Mouse (Mus musculus): ENCODE data around the gene Syce3. TPM values are rescaled to one million over a fixed set of nuclear protein-coding genes. Genes with fewer than 3 reads are reported as not detected.

Syce3 gene
- polyA plus RNA-seq, 1 experiment from 2014 or later, result not detected

DNA sequence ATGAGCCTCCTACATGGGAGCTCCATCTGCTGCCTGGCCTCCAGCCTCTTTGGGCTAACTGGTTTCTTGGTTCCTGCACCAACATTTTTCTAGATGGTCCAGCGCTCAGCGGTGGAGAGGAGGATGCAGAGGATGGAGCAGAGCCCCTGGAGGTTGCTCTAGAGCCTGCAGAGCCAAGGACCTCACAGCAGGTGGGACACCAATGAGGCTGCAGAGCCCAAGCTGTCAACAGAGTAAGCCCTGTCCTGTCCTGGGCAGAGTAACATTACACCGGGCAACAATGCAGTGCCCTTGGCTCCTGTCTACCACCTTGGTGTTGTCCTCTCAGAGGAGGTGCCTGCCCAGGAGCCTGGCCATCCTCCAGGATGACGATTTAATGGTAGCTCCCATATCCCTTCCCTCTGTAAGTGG is 45.2 kb downstream of the Syce3 start:
- H3K4me3 ChIP-seq (ENCODE audit: control insufficient read depth in 1 of 2, insufficient read depth in 1 of 2, low read depth in 1 of 2, low read length in 2 of 2), result no peak overlapping the region
- no peaks in the 10 kb centered on the region for H3K9me3 ChIP-seq (ENCODE audit: control insufficient read depth, low read length)
- no peak for ATAC-seq (ENCODE audit: insufficient number of reproducible peaks, insufficient read depth, low FRiP score, low read depth)
- no peaks in the 10 kb centered on the region for H3K27me3 ChIP-seq (ENCODE audit: control insufficient read depth, insufficient read depth, low read length)
- H3K4me1 ChIP-seq (ENCODE audit: control insufficient read depth in 2 of 2, insufficient read depth in 2 of 2, low read length in 2 of 2), result no peaks in the 10 kb centered on the region
- H3K27ac ChIP-seq (replicated peaks in 1 of 2; ENCODE audit: control insufficient read depth in 1 of 2, insufficient read depth in 1 of 2, low read depth in 2 of 2, low read length in 2 of 2), result no peak overlapping the region
- 88% methylated on average over 4 of the region's 4 CpGs for WGBS
- H3K4me2 ChIP-seq (ENCODE audit: low read length), result no peak overlapping the region
- no peak overlapping the region for H3K9ac ChIP-seq (ENCODE audit: low read length)
- peaks cover 100% of the 10 kb centered on the region for H3K36me3 ChIP-seq (ENCODE audit: control insufficient read depth, insufficient read depth, low read length)

DNA sequence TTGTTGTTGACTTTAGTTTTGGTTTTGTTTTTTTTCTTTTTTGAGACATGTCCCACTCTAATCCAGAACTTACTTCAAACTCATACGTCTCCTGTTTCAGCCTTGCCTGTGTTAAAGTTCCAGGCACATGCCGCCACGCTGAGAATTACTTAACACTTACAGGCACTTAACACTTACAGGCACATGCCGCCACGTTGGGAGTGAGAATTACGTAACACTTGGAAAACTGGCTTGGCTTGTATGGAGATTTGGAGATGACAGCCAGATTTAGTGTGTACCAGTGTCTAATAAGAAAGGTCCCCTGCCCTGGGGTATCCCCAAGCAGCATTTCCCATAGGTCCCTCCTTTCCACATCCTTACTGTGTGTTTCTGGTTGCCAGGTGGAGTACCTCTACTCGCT is 47.3 kb downstream of the Syce3 start:
- 85% methylated on average over 7 of the region's 7 CpGs for WGBS
- Histone ChIP-seq H3K36me3 (ENCODE audit: control insufficient read depth, insufficient read depth, low read length) (peaks cover 83% of the 10 kb centered on the region), H3K27ac (replicated peaks in 1 of 2; ENCODE audit: control insufficient read depth in 1 of 2, insufficient read depth in 1 of 2, low read depth in 2 of 2, low read length in 2 of 2) (no peak overlapping the region), H3K9me3 (ENCODE audit: control insufficient read depth, low read length) (no peaks in the 10 kb centered on the region), H3K4me1 (ENCODE audit: control insufficient read depth in 2 of 2, insufficient read depth in 2 of 2, low read length in 2 of 2) (peaks cover under 1 to 6% of the 10 kb centered on the region in 2 experiments; a peak in 3 of 4 replicates), H3K9ac (ENCODE audit: low read length) (no peak overlapping the region), H3K4me3 (ENCODE audit: control insufficient read depth in 1 of 2, insufficient read depth in 1 of 2, low read depth in 1 of 2, low read length in 2 of 2) (no peak overlapping the region), H3K4me2 (ENCODE audit: low read length) (no peak overlapping the region), H3K27me3 (ENCODE audit: control insufficient read depth, insufficient read depth, low read length) (no peaks in the 10 kb centered on the region)
- ATAC-seq (ENCODE audit: insufficient number of reproducible peaks, insufficient read depth, low FRiP score, low read depth), result no peak

DNA sequence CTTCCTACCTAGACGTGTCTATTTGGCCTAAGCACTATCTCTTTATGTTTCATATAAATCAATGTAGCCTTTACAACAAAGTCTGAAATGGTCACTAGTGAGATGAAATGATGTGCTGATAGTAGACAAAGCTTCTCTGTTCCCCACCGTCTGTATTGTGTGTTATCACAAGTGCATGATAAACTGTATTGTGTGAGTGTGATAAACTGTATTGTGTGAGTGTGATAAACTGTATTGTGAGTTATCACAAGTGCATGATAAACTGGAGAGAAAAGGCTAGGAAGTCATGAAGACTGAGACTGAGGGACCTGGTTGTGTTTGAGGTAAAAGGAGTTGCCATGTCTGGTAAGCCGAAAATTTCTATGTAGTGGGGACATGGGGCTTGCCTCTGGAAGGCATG is 51.5 kb downstream of the Syce3 start:
- H3K9ac ChIP-seq (ENCODE audit: low read length), result no peak overlapping the region
- no peaks in the 10 kb centered on the region for H3K9me3 ChIP-seq (ENCODE audit: control insufficient read depth, low read length)
- H3K36me3 ChIP-seq (ENCODE audit: control insufficient read depth, insufficient read depth, low read length), result peaks cover 47% of the 10 kb centered on the region
- no peak for ATAC-seq (ENCODE audit: insufficient number of reproducible peaks, insufficient read depth, low FRiP score, low read depth)
- H3K4me2 ChIP-seq (ENCODE audit: low read length), result no peak overlapping the region
- H3K27ac ChIP-seq (replicated peaks in 1 of 2; ENCODE audit: control insufficient read depth in 1 of 2, insufficient read depth in 1 of 2, low read depth in 2 of 2, low read length in 2 of 2), result no peak overlapping the region
- WGBS, result 53% methylated on average over 3 of the region's 3 CpGs
- peaks cover 9 to 32% of the 10 kb centered on the region in 2 experiments for H3K4me1 ChIP-seq (ENCODE audit: control insufficient read depth in 2 of 2, insufficient read depth in 2 of 2, low read length in 2 of 2)
- no peaks in the 10 kb centered on the region for H3K27me3 ChIP-seq (ENCODE audit: control insufficient read depth, insufficient read depth, low read length)
- H3K4me3 ChIP-seq (ENCODE audit: control insufficient read depth in 1 of 2, insufficient read depth in 1 of 2, low read depth in 1 of 2, low read length in 2 of 2), result no peak overlapping the region

DNA sequence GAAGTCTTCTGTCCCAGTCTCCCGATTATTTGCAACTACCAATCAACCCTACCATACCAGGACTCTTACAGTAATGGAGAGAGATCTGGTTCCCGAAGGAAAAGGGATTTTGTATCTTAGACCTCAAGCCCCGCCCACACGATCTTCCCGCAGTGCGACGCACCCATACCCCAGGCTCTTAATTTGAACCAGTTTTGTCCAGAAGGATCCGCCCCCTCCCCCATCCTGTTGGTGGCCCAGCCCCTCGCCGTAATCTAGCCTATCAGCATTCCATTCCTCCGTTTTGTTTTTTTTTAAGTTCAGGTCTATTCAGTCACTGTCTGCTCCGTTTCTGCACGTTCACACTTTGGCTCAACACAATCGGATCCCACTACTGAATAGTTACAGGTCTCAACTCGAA is 53.9 kb downstream of the Syce3 start:
- Histone ChIP-seq H3K27ac (replicated peaks in 1 of 2; ENCODE audit: control insufficient read depth in 1 of 2, insufficient read depth in 1 of 2, low read depth in 2 of 2, low read length in 2 of 2) (peak overlapping the region; percentile 71 to 87), H3K9ac (ENCODE audit: low read length) (peak overlapping the region; percentile 93), H3K27me3 (ENCODE audit: control insufficient read depth, insufficient read depth, low read length) (no peaks in the 10 kb centered on the region), H3K4me3 (ENCODE audit: control insufficient read depth in 1 of 2, insufficient read depth in 1 of 2, low read depth in 1 of 2, low read length in 2 of 2) (peak overlapping the region; percentile 79 to 85), H3K4me2 (ENCODE audit: low read length) (peak overlapping the region; percentile 77), H3K9me3 (ENCODE audit: control insufficient read depth, low read length) (no peaks in the 10 kb centered on the region), H3K4me1 (ENCODE audit: control insufficient read depth in 2 of 2, insufficient read depth in 2 of 2, low read length in 2 of 2) (peaks cover 9 to 34% of the 10 kb centered on the region in 2 experiments), H3K36me3 (ENCODE audit: control insufficient read depth, insufficient read depth, low read length) (peaks cover 47% of the 10 kb centered on the region)
- 2% methylated on average over 15 of the region's 15 CpGs for WGBS
- ATAC-seq (ENCODE audit: insufficient number of reproducible peaks, insufficient read depth, low FRiP score, low read depth), result peak; percentile 58

DNA sequence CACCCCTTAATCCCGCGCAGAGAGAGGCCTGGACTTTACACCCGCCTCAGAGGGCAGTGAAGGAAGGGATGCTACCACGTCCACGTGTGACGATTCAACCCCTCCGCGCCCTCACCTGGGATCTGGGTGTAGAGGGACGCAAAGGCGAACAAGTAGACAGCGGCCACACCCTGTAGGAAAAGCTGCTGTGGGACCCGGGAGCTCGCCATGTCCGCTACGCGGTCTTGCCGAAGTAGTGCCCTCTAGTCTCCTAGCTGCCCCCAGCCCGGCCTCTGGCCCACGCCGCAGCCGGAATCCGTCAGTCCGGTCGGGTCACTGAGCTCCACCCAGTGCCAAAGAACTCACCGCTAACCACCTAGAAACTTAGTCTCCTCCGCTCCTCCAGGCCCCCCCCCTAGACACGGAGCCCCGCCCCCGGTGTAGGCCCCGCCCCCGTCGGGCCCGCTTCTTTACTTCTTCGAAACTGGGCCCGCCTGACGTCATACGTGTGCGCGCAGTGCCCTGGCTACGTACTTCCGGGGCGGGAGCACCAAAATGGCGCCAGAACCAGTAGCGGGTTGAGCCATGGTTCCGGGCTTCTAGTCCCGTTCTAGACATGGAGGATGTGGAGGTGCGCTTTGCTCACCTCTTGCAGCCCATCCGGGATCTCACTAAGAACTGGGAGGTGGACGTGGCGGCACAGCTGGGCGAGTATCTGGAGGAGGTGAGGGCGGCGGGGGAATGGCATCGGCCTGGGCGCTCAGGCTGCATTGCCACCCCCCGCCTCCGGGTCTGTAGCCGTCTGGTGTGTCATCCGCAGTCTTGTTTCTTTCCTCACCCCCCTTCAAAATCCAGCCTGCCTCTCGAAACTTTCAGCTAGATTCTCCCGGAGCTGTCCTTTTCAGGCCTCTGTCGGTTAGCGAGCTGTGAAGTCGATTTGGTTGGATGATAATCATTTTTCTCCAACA is 54.8 kb downstream of the Syce3 start, which contains the start of the genes Lmf2 and Ncaph2:
TSS of gene Lmf2 (minus strand) at position 419 of the 947 bp plus-strand sequence.
TSS of gene Ncaph2 (plus strand) at position 479 of the 947 bp plus-strand sequence.
- peaks cover 9 to 34% of the 10 kb centered on the region in 2 experiments for H3K4me1 ChIP-seq (ENCODE audit: control insufficient read depth in 2 of 2, insufficient read depth in 2 of 2, low read length in 2 of 2)
- ATAC-seq (ENCODE audit: insufficient number of reproducible peaks, insufficient read depth, low FRiP score, low read depth), result peak; percentile 89
- peak within 1 kb of the TSS; percentile 79 to 85 for H3K4me3 ChIP-seq (ENCODE audit: control insufficient read depth in 1 of 2, insufficient read depth in 1 of 2, low read depth in 1 of 2, low read length in 2 of 2)
- no peaks in the 10 kb centered on the region for H3K9me3 ChIP-seq (ENCODE audit: control insufficient read depth, low read length)
- H3K9ac ChIP-seq (ENCODE audit: low read length), result peak within 1 kb of the TSS; percentile 93
- H3K4me2 ChIP-seq (ENCODE audit: low read length), result peak within 1 kb of the TSS; percentile 80
- H3K27me3 ChIP-seq (ENCODE audit: control insufficient read depth, insufficient read depth, low read length), result no peaks in the 10 kb centered on the region
- H3K27ac ChIP-seq (replicated peaks in 1 of 2; ENCODE audit: control insufficient read depth in 1 of 2, insufficient read depth in 1 of 2, low read depth in 2 of 2, low read length in 2 of 2), result peak within 1 kb of the TSS; percentile 71 to 87
- under 1% methylated on average over 64 of the region's 64 CpGs for WGBS
- H3K36me3 ChIP-seq (ENCODE audit: control insufficient read depth, insufficient read depth, low read length), result peaks cover 47% of the 10 kb centered on the region

DNA sequence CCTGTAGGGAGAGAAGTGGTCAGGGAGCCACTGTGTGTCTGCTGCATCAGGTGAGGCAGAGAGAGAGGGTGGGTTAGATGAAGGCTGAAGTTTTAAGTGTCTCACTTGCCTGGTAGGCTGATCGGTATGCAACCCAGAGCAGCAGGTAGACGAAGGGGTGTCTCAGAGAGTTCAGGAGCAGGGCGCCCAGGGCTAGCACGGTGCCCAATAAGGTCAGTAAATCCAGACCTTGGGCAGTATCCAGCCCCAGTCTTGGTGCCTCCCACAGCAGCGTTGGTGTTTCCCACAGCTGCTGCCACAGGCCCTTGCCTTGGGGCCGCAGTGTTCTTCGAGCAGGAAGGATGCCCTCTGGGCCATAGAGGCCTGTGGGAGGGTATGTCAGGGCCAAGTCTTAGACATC is 55.8 kb downstream of the Syce3 start:
- Histone ChIP-seq H3K27ac (replicated peaks in 1 of 2; ENCODE audit: control insufficient read depth in 1 of 2, insufficient read depth in 1 of 2, low read depth in 2 of 2, low read length in 2 of 2) (no peak overlapping the region), H3K4me3 (ENCODE audit: control insufficient read depth in 1 of 2, insufficient read depth in 1 of 2, low read depth in 1 of 2, low read length in 2 of 2) (peak overlapping the region; percentile 63 to 79), H3K4me2 (ENCODE audit: low read length) (peak overlapping the region; percentile 80), H3K27me3 (ENCODE audit: control insufficient read depth, insufficient read depth, low read length) (no peaks in the 10 kb centered on the region), H3K36me3 (ENCODE audit: control insufficient read depth, insufficient read depth, low read length) (peaks cover 51% of the 10 kb centered on the region), H3K9ac (ENCODE audit: low read length) (peak overlapping the region; percentile 93), H3K9me3 (ENCODE audit: control insufficient read depth, low read length) (no peaks in the 10 kb centered on the region), H3K4me1 (ENCODE audit: control insufficient read depth in 2 of 2, insufficient read depth in 2 of 2, low read length in 2 of 2) (peaks cover 9 to 34% of the 10 kb centered on the region in 2 experiments)
- ATAC-seq (ENCODE audit: insufficient number of reproducible peaks, insufficient read depth, low FRiP score, low read depth), result no peak
- 69% methylated on average over 7 of the region's 7 CpGs for whole genome bisulfite sequencing

DNA sequence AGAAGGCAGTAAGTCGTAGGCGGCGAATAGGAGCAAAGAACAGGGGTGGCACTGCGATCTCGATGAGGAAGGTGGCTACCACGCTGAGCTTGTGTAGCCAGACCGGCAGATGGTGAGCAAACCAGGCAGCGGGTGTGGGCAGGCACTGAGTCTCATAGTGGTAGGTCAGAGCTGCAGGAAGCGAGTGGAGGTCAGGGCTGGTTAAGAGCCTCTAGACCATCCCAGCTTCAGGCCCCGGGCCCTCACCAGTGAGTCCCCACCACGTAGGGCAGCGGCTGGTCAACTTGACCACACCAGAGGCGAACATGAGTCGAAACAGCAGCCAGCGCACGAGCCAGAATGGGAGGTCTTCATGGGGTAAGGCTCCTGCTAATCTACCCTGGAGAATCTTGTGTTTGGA is 56.5 kb downstream of the Syce3 start:
- no peak overlapping the region for H3K4me2 ChIP-seq (ENCODE audit: low read length)
- 95% methylated on average over 16 of the region's 16 CpGs for WGBS
- no peak overlapping the region for H3K4me3 ChIP-seq (ENCODE audit: control insufficient read depth in 1 of 2, insufficient read depth in 1 of 2, low read depth in 1 of 2, low read length in 2 of 2)

More for the DNA sequence above, 56.5 kb downstream of the Syce3 start:
- no peaks in the 10 kb centered on the region for H3K27me3 ChIP-seq (ENCODE audit: control insufficient read depth, insufficient read depth, low read length)
- ATAC-seq (ENCODE audit: insufficient number of reproducible peaks, insufficient read depth, low FRiP score, low read depth), result no peak
- no peaks in the 10 kb centered on the region for H3K9me3 ChIP-seq (ENCODE audit: control insufficient read depth, low read length)
- peaks cover 52% of the 10 kb centered on the region for H3K36me3 ChIP-seq (ENCODE audit: control insufficient read depth, insufficient read depth, low read length)
- H3K27ac ChIP-seq (replicated peaks in 1 of 2; ENCODE audit: control insufficient read depth in 1 of 2, insufficient read depth in 1 of 2, low read depth in 2 of 2, low read length in 2 of 2), result no peak overlapping the region
- peak overlapping the region; percentile 93 for H3K9ac ChIP-seq (ENCODE audit: low read length)
- peaks cover 9 to 29% of the 10 kb centered on the region in 2 experiments for H3K4me1 ChIP-seq (ENCODE audit: control insufficient read depth in 2 of 2, insufficient read depth in 2 of 2, low read length in 2 of 2)
